Mouse (Mus musculus): ENCODE results near the gene Nme1. TPM values are rescaled to one million over a fixed set of nuclear protein-coding genes. Genes with fewer than 3 reads are reported as not detected.
"Not testable (repeated sequence)": the region's sequence is repeated elsewhere in the genome, so short reads cannot be mapped to it uniquely, and the experiment has no call there.

Nme1 gene
- polyA plus RNA-seq, 1 experiment: 9.5 TPM

- no peak overlapping the region for H3K4me3 ChIP-seq (replicated peaks)
- H3K4me1 ChIP-seq: peaks cover 45% of the 10 kb centered on the region
- TF ChIP-seq GATA1 (IDR thresholded peaks at IDR 0.05; ENCODE audit: borderline replicate concordance, low read length) (no peak), FLI1 (IDR thresholded peaks at IDR 0.05; ENCODE audit: low read length) (no peak)
- no peaks in the 10 kb centered on the region for H3K9me3 ChIP-seq
- peaks cover 68% of the 10 kb centered on the region for H3K36me3 ChIP-seq (replicated peaks; ENCODE audit: low read length)
- no peaks in the 10 kb centered on the region for H3K27me3 ChIP-seq (replicated peaks)
These were observed 15.9 kb downstream of the Nme1 start for GRCm38 (mm10) chr11:93952376-93952775.

- TF ChIP-seq GATA1 (IDR thresholded peaks at IDR 0.05; ENCODE audit: borderline replicate concordance, low read length): no peak
- no peak for TF ChIP-seq FLI1 (IDR thresholded peaks at IDR 0.05; ENCODE audit: low read length)
- Histone ChIP-seq H3K4me3 (replicated peaks) (no peak overlapping the region), H3K9me3 (no peaks in the 10 kb centered on the region), H3K36me3 (replicated peaks; ENCODE audit: low read length) (peaks cover 74% of the 10 kb centered on the region), H3K27me3 (replicated peaks) (no peaks in the 10 kb centered on the region), H3K4me1 (peaks cover 27% of the 10 kb centered on the region)
These were observed 18.3 kb downstream of the Nme1 start for GRCm38 (mm10) chr11:93950045-93950444.

- no peaks in the 10 kb centered on the region for H3K27me3 ChIP-seq (replicated peaks)
- H3K4me3 ChIP-seq (replicated peaks): no peak overlapping the region
- TF ChIP-seq GATA1 (IDR thresholded peaks at IDR 0.05; ENCODE audit: borderline replicate concordance, low read length): no peak
- no peak for TF ChIP-seq FLI1 (IDR thresholded peaks at IDR 0.05; ENCODE audit: low read length)
- no peaks in the 10 kb centered on the region for H3K9me3 ChIP-seq
- peaks cover 19% of the 10 kb centered on the region; the same call in 1 of the 2 replicates for H3K4me1 ChIP-seq
- H3K36me3 ChIP-seq (replicated peaks; ENCODE audit: low read length): peaks cover 78% of the 10 kb centered on the region
These were observed 19.3 kb downstream of the Nme1 start for GRCm38 (mm10) chr11:93948887-93949567.

GRCm38 (mm10) chr11:93944986-93945385 is 23.3 kb downstream of the Nme1 start:
- H3K4me1 ChIP-seq: peaks cover 10% of the 10 kb centered on the region
- H3K27me3 ChIP-seq (replicated peaks): no peaks in the 10 kb centered on the region
- H3K9me3 ChIP-seq: no peaks in the 10 kb centered on the region
- TF ChIP-seq FLI1 (IDR thresholded peaks at IDR 0.05; ENCODE audit: low read length) (no peak), GATA1 (IDR thresholded peaks at IDR 0.05; ENCODE audit: borderline replicate concordance, low read length) (no peak)
- H3K36me3 ChIP-seq (replicated peaks; ENCODE audit: low read length): peaks cover 61% of the 10 kb centered on the region
- no peak overlapping the region for H3K4me3 ChIP-seq (replicated peaks)

GRCm38 (mm10) chr11:93940906-93941305 is 27.4 kb downstream of the Nme1 start:
- TF ChIP-seq FLI1 (IDR thresholded peaks at IDR 0.05; ENCODE audit: low read length) (no peak), GATA1 (IDR thresholded peaks at IDR 0.05; ENCODE audit: borderline replicate concordance, low read length) (no peak)
- H3K4me1 ChIP-seq: peaks cover 15% of the 10 kb centered on the region
- H3K36me3 ChIP-seq (replicated peaks; ENCODE audit: low read length): peaks cover 67% of the 10 kb centered on the region
- no peaks in the 10 kb centered on the region for H3K9me3 ChIP-seq
- H3K27me3 ChIP-seq (replicated peaks): no peaks in the 10 kb centered on the region
- H3K4me3 ChIP-seq (replicated peaks): no peak overlapping the region

- Histone ChIP-seq H3K9me3 (no peaks in the 10 kb centered on the region), H3K27me3 (replicated peaks) (no peaks in the 10 kb centered on the region), H3K4me1 (no peaks in the 10 kb centered on the region), H3K4me3 (replicated peaks) (no peak overlapping the region), H3K36me3 (replicated peaks; ENCODE audit: low read length) (peaks cover 86% of the 10 kb centered on the region)
- no peak for TF ChIP-seq FLI1 (IDR thresholded peaks at IDR 0.05; ENCODE audit: low read length)
- no peak for TF ChIP-seq GATA1 (IDR thresholded peaks at IDR 0.05; ENCODE audit: borderline replicate concordance, low read length)
These were observed 39.2 kb downstream of the Nme1 start for GRCm38 (mm10) chr11:93929106-93929505.

GRCm38 (mm10) chr11:93915019-93915418 is 53.3 kb downstream of the Nme1 start:
- peaks cover 91% of the 10 kb centered on the region for H3K36me3 ChIP-seq (replicated peaks; ENCODE audit: low read length)
- not testable (repeated sequence) for H3K4me3 ChIP-seq (replicated peaks); H3K4me1 ChIP-seq; H3K9me3 ChIP-seq; H3K27me3 ChIP-seq (replicated peaks)

- TF ChIP-seq GATA1 (IDR thresholded peaks at IDR 0.05; ENCODE audit: borderline replicate concordance, low read length) (no peak), FLI1 (IDR thresholded peaks at IDR 0.05; ENCODE audit: low read length) (no peak)
- peaks cover 5% of the 10 kb centered on the region for H3K4me1 ChIP-seq
- no peaks in the 10 kb centered on the region for H3K27me3 ChIP-seq (replicated peaks)
- no peak overlapping the region for H3K4me3 ChIP-seq (replicated peaks)
- peaks cover 95% of the 10 kb centered on the region for H3K36me3 ChIP-seq (replicated peaks; ENCODE audit: low read length)
- H3K9me3 ChIP-seq: no peaks in the 10 kb centered on the region
These were observed 56.7 kb downstream of the Nme1 start for GRCm38 (mm10) chr11:93911603-93912002.

GRCm38 (mm10) chr11:93908829-93909228 is 59.5 kb downstream of the Nme1 start:
- H3K9me3 ChIP-seq: no peaks in the 10 kb centered on the region
- peaks cover 93% of the 10 kb centered on the region for H3K36me3 ChIP-seq (replicated peaks; ENCODE audit: low read length)
- no peak for TF ChIP-seq FLI1 (IDR thresholded peaks at IDR 0.05; ENCODE audit: low read length)
- no peak for TF ChIP-seq GATA1 (IDR thresholded peaks at IDR 0.05; ENCODE audit: borderline replicate concordance, low read length)
- H3K27me3 ChIP-seq (replicated peaks): no peaks in the 10 kb centered on the region
- H3K4me3 ChIP-seq (replicated peaks): no peak overlapping the region
- peaks cover 5% of the 10 kb centered on the region for H3K4me1 ChIP-seq

- peaks cover 88% of the 10 kb centered on the region for H3K36me3 ChIP-seq (replicated peaks; ENCODE audit: low read length)
These were observed 60.5 kb downstream of the Nme1 start for GRCm38 (mm10) chr11:93907839-93908238.

More at GRCm38 (mm10) chr11:93907839-93908238, 60.5 kb downstream of the Nme1 start:
- Histone ChIP-seq H3K9me3 (no peaks in the 10 kb centered on the region), H3K4me3 (replicated peaks) (no peak overlapping the region), H3K27me3 (replicated peaks) (no peaks in the 10 kb centered on the region), H3K4me1 (peaks cover 5% of the 10 kb centered on the region)
- TF ChIP-seq FLI1 (IDR thresholded peaks at IDR 0.05; ENCODE audit: low read length) (no peak), GATA1 (IDR thresholded peaks at IDR 0.05; ENCODE audit: borderline replicate concordance, low read length) (no peak)

Other genes with a start within 250 kb of the Nme1 start
- gene Utp18, start 82.8 kb downstream of the Nme1 start, polyA plus RNA-seq (2012; ENCODE audit: insufficient read depth, low replicate concordance): 6.8 and 13.8 TPM in 2 replicates
- 2.0 TPM in 1 of 2 replicates, not detected in the other for gene Mbtd1, start 82.7 kb downstream of the Nme1 start, polyA plus RNA-seq (2012; ENCODE audit: insufficient read depth, low replicate concordance)
- 60.3 and 115 TPM in 2 replicates for gene Nme2, start 12.3 kb downstream of the Nme1 start, polyA plus RNA-seq (2012; ENCODE audit: insufficient read depth, low replicate concordance)
- gene Gm20390, start 228 bp downstream of the Nme1 start, polyA plus RNA-seq (2012; ENCODE audit: insufficient read depth, low replicate concordance): 38.9 and 400 TPM in 2 replicates
- gene Spag9, start 27.6 kb upstream of the Nme1 start, polyA plus RNA-seq (2012; ENCODE audit: insufficient read depth, low replicate concordance): 2.9 and 4.5 TPM in 2 replicates
- gene Tob1, start 242.9 kb upstream of the Nme1 start, polyA plus RNA-seq (2012; ENCODE audit: insufficient read depth, low replicate concordance): 4.3 and 10.8 TPM in 2 replicates